Mouse (Mus musculus): Measurements from ENCODE around the gene Ckap4. TPM values are rescaled to one million over a fixed set of nuclear protein-coding genes. Genes with fewer than 3 reads are reported as not detected.

Ckap4 gene
- polyA plus RNA-seq (2015; fragmentation: Nextera tagmentation; extraction: Ambion mirVana), result 56.5 and 75.5 TPM in 2 replicates

DNA sequence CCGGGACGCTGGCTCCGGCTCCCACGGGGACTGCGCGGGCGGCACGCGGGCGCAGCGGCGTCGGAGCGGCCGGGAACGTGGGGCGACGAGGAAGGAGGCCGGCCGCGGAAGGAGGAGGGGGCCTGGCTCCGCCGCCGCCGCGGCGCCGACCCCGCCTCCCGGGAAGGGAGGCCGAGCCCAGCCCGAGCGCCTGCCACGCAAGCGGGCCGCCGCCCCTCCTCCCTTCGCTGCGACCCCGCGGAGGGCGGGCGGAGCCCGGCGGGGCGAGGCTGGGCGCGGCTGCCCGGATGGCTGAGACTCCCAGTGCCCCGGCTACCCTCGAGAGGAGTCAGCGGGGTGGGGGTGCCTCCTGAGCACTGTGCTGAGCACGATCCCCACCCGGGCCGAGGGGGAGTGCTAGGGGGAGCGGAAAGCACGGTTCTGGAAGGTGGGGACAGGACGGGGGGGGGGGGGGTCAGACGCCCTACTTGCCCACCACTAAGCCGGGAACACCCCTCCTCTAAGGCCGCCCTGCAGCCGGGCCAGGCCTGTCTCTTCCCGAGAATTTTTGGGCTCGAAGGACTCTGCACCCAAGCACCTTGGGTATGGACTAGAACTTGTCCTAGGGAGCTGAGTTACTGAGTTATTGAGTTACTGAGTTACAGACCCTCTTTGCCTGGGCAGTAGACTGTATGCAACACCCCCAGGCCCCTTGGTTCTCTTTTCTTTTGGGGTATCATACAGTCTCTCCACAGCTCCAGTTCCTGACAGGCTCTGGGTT lies at the start of gene Ckap4:
Ckap4 (minus strand) TSS at position 151 of the 760 bp plus-strand sequence.
- Histone ChIP-seq H3K4me2 (ENCODE audit: low read depth, low read length) (peak within 1 kb of the TSS; percentile 78), H3K4me1 (ENCODE audit: control insufficient read depth, insufficient read depth, low read length) (peaks cover 48% of the 10 kb centered on the region), H3K36me3 (ENCODE audit: control insufficient read depth, insufficient read depth) (peaks cover 3% of the 10 kb centered on the region), H3K9me3 (replicated peaks; ENCODE audit: control insufficient read depth, low read length) (no peaks in the 10 kb centered on the region), H3K9ac (ENCODE audit: low read length) (peak within 1 kb of the TSS; percentile 95), H3K4me3 (ENCODE audit: low read length) (peak within 1 kb of the TSS; percentile 79), H3K27ac (ENCODE audit: low read length) (peak within 1 kb of the TSS; percentile 95), H3K27me3 (ENCODE audit: control insufficient read depth, insufficient read depth, low read length) (no peaks in the 10 kb centered on the region)
- ATAC-seq (replicated peaks; ENCODE audit: extremely low read depth, insufficient read depth, low FRiP score), result peak; percentile 88
- under 1% methylated on average over 51 of the region's 64 CpGs for WGBS

DNA sequence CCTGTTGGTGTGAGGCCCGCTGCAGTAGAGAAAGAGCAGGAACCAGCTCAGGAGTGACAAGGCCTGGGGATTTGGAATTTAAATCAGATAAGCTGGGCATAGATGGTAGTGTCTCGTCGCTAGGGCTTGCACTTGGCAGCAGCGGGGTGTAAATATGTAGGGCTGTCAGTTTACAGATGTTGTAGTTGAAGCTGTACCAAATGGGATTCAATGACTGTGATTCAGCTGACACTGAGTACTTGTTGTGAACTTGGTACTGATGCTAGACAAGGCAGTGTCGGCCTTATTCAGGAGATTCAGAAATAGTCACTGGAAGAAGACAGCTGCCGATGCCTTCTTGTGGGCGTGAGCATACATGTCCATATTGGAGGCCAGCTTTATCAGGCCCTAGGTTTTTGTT lies 48.4 kb upstream of the Ckap4 start:
- no peak overlapping the region for H3K9ac ChIP-seq (ENCODE audit: low read length)
- no peaks in the 10 kb centered on the region for H3K27me3 ChIP-seq (ENCODE audit: control insufficient read depth, insufficient read depth, low read length)
- 49% methylated on average over 7 of the region's 7 CpGs for WGBS
- no peak for ATAC-seq (replicated peaks; ENCODE audit: extremely low read depth, insufficient read depth, low FRiP score)
- peaks cover 46% of the 10 kb centered on the region for H3K4me1 ChIP-seq (ENCODE audit: control insufficient read depth, insufficient read depth, low read length)
- H3K27ac ChIP-seq (ENCODE audit: low read length), result peak overlapping the region; percentile 52; the same call in 1 of the 2 replicates
- H3K9me3 ChIP-seq (replicated peaks; ENCODE audit: control insufficient read depth, low read length), result no peaks in the 10 kb centered on the region
- H3K4me3 ChIP-seq (ENCODE audit: low read length), result no peak overlapping the region
- H3K4me2 ChIP-seq (ENCODE audit: low read depth, low read length), result no peak overlapping the region
- no peaks in the 10 kb centered on the region for H3K36me3 ChIP-seq (ENCODE audit: control insufficient read depth, insufficient read depth)

DNA sequence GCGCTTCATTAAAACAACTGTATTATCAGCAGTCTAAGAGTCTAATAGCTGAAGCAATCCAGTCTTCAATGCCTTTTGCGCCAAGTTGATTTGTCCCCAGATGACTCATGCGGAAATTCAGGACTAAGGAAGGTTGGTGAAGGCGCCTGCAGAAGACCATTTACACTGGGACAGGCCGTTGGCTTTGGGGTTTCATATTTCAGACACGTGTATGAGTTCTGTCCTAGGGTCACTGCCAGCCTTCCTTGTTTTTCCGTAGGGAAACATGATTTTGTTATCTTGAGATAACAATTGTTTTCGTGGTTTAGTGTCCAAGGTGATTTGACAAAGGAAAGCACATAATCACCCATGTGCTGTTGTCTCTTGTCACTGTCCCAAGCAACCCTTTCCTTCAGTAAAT lies 47.3 kb upstream of the Ckap4 start:
- Histone ChIP-seq H3K4me2 (ENCODE audit: low read depth, low read length) (no peak overlapping the region), H3K4me1 (ENCODE audit: control insufficient read depth, insufficient read depth, low read length) (peaks cover 46% of the 10 kb centered on the region)

DNA sequence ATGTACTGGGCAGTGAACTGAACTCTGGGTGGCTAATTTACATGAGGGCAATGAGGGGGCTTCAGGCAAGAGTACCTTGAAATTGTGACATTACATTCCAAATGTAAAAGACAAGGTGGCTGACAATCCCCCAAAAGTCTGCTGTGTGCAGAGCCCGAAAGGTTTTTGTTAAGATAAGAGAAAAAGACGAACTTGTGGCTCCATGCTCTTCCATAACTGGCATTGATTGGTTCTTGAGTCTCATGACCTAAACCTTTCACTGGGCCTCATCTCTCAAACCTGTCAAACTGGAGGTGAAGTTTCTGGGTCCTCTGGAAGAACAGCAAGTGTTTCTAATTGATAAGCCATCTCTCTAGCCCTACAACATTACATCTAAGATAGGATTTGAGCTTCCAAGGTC lies 45.7 kb upstream of the Ckap4 start:
- no peak overlapping the region for H3K4me2 ChIP-seq (ENCODE audit: low read depth, low read length)

More for the DNA sequence above, 47.3 kb upstream of the Ckap4 start:
- ATAC-seq (replicated peaks; ENCODE audit: extremely low read depth, insufficient read depth, low FRiP score), result no peak
- H3K27me3 ChIP-seq (ENCODE audit: control insufficient read depth, insufficient read depth, low read length), result no peaks in the 10 kb centered on the region
- WGBS, result 32% methylated on average over 8 of the region's 8 CpGs
- no peaks in the 10 kb centered on the region for H3K9me3 ChIP-seq (replicated peaks; ENCODE audit: control insufficient read depth, low read length)
- no peak overlapping the region for H3K4me3 ChIP-seq (ENCODE audit: low read length)
- H3K9ac ChIP-seq (ENCODE audit: low read length), result no peak overlapping the region
- H3K27ac ChIP-seq (ENCODE audit: low read length), result no peak overlapping the region
- H3K36me3 ChIP-seq (ENCODE audit: control insufficient read depth, insufficient read depth), result no peaks in the 10 kb centered on the region

DNA sequence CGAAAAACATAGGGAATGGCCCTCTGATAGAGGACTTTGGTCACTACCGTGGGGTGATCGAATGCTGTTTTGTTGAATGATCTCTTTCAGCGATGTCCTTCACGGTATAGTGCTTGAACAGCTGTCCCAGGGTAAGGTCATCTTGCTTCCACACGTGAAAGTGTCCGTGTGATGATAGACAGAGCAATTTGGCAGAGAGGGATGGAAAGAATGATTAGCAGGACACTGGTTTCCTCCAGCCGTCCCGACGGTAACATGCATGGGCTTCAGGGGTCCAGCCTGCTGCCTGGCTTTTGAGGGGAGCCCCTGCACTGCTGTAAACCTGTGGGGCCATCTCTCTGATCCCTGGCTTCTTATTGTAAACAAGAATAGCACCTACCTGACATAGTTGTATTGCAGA lies 44.9 kb upstream of the Ckap4 start:
- no peaks in the 10 kb centered on the region for H3K36me3 ChIP-seq (ENCODE audit: control insufficient read depth, insufficient read depth)
- H3K9ac ChIP-seq (ENCODE audit: low read length), result no peak overlapping the region
- no peaks in the 10 kb centered on the region for H3K27me3 ChIP-seq (ENCODE audit: control insufficient read depth, insufficient read depth, low read length)
- peaks cover 36% of the 10 kb centered on the region for H3K4me1 ChIP-seq (ENCODE audit: control insufficient read depth, insufficient read depth, low read length)
- no peak for ATAC-seq (replicated peaks; ENCODE audit: extremely low read depth, insufficient read depth, low FRiP score)
- H3K4me2 ChIP-seq (ENCODE audit: low read depth, low read length), result peak overlapping the region; percentile 95; the same call in 1 of the 2 replicates
- 54% methylated on average over 10 of the region's 10 CpGs for WGBS
- no peak overlapping the region for H3K4me3 ChIP-seq (ENCODE audit: low read length)
- no peak overlapping the region for H3K27ac ChIP-seq (ENCODE audit: low read length)
- H3K9me3 ChIP-seq (replicated peaks; ENCODE audit: control insufficient read depth, low read length), result no peaks in the 10 kb centered on the region

More for the DNA sequence above, 45.7 kb upstream of the Ckap4 start:
- no peaks in the 10 kb centered on the region for H3K27me3 ChIP-seq (ENCODE audit: control insufficient read depth, insufficient read depth, low read length)
- H3K4me1 ChIP-seq (ENCODE audit: control insufficient read depth, insufficient read depth, low read length), result peaks cover 37% of the 10 kb centered on the region
- no peaks in the 10 kb centered on the region for H3K9me3 ChIP-seq (replicated peaks; ENCODE audit: control insufficient read depth, low read length)
- ATAC-seq (replicated peaks; ENCODE audit: extremely low read depth, insufficient read depth, low FRiP score), result no peak
- H3K27ac ChIP-seq (ENCODE audit: low read length), result no peak overlapping the region
- WGBS, result 64% methylated on average over 2 of the region's 2 CpGs
- H3K4me3 ChIP-seq (ENCODE audit: low read length), result no peak overlapping the region
- no peaks in the 10 kb centered on the region for H3K36me3 ChIP-seq (ENCODE audit: control insufficient read depth, insufficient read depth)
- no peak overlapping the region for H3K9ac ChIP-seq (ENCODE audit: low read length)

DNA sequence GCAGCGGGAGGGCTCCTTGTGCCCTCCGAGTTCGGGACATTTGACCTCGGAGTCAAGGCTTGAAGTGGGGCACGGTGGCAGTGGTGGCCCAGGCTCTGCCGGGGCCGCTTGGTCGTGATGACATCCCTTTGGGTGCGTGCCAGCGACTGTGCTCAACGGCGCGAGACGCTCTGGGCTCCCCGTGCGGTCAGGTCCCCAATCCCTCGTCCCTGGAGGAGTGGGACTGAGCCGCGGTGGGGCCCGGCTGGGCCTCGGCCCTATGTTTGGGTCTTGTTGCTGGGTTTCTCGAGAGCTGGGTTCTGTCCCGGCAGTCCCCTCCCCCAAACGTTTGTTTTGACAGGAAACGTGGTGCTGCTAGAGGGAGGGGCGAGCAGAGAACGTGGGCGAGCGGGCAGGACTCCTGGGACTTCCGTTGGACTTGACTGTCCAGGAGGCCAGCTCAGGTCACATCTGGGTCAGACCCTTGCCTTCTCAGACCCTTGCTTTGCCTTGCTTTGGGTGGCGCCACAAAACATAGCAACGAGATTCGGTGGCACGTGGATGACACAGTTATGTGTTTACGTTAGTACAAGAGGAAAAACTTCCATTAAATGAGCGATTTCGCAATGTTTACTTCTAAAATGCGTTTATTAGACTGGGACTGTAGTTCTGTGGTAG lies 43.3 kb upstream of the Ckap4 start:
- Histone ChIP-seq H3K27me3 (ENCODE audit: control insufficient read depth, insufficient read depth, low read length) (no peaks in the 10 kb centered on the region), H3K27ac (ENCODE audit: low read length) (peak overlapping the region; percentile 91), H3K9ac (ENCODE audit: low read length) (peak overlapping the region; percentile 84), H3K36me3 (ENCODE audit: control insufficient read depth, insufficient read depth) (no peaks in the 10 kb centered on the region), H3K9me3 (replicated peaks; ENCODE audit: control insufficient read depth, low read length) (no peaks in the 10 kb centered on the region), H3K4me2 (ENCODE audit: low read depth, low read length) (peak overlapping the region; percentile 95), H3K4me3 (ENCODE audit: low read length) (peak overlapping the region; percentile 92), H3K4me1 (ENCODE audit: control insufficient read depth, insufficient read depth, low read length) (peaks cover 31% of the 10 kb centered on the region)
- peak; percentile 59 for ATAC-seq (replicated peaks; ENCODE audit: extremely low read depth, insufficient read depth, low FRiP score)
- 2% methylated on average over 38 of the region's 38 CpGs for WGBS

DNA sequence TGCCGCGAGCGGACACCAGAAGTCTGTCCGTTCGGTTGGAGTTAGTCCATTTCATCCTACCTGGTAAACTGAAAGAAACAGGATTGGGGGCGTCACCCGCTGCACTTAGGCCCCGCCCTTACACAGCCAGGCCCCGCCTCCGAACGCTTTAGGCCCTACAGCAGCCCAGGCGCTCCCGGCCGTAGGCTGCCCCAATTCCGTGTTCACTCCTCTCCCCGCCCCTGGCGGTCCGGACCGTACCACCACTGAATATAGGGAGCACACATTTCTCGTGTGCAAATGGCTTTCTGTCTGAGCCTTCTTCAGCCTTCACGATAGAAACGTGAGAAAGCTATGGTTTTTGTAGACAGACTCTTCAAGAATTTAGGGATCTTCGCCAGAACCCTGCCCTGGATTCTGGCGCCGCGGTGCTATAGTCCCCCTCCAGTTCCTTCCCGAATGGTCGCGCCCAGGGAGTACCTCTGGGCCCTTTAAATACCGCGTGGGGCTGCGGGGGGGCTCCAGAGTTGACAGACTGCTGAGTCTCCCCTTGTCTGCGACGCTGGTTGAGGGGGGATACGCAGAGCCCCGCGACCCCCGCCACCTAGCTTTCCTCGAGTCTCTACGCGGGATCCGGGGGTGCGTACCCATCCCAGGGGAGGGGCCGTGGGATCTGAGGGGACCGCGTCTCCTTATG lies 42.7 kb upstream of the Ckap4 start, which contains the start of gene Tcp11l2:
Tcp11l2 (plus strand) TSS at position 232 of the 676 bp plus-strand sequence.
- peak within 1 kb of the TSS; percentile 91 for H3K27ac ChIP-seq (ENCODE audit: low read length)
- ATAC-seq (replicated peaks; ENCODE audit: extremely low read depth, insufficient read depth, low FRiP score), result peak; percentile 98
- H3K27me3 ChIP-seq (ENCODE audit: control insufficient read depth, insufficient read depth, low read length), result no peaks in the 10 kb centered on the region
- H3K4me1 ChIP-seq (ENCODE audit: control insufficient read depth, insufficient read depth, low read length), result peaks cover 25% of the 10 kb centered on the region
- peak within 1 kb of the TSS; percentile 92 for H3K4me3 ChIP-seq (ENCODE audit: low read length)
- no peaks in the 10 kb centered on the region for H3K9me3 ChIP-seq (replicated peaks; ENCODE audit: control insufficient read depth, low read length)
- H3K4me2 ChIP-seq (ENCODE audit: low read depth, low read length), result peak within 1 kb of the TSS; percentile 95
- H3K36me3 ChIP-seq (ENCODE audit: control insufficient read depth, insufficient read depth), result no peaks in the 10 kb centered on the region
- peak within 1 kb of the TSS; percentile 84 for H3K9ac ChIP-seq (ENCODE audit: low read length)
- WGBS, result under 1% methylated on average over 46 of the region's 46 CpGs

DNA sequence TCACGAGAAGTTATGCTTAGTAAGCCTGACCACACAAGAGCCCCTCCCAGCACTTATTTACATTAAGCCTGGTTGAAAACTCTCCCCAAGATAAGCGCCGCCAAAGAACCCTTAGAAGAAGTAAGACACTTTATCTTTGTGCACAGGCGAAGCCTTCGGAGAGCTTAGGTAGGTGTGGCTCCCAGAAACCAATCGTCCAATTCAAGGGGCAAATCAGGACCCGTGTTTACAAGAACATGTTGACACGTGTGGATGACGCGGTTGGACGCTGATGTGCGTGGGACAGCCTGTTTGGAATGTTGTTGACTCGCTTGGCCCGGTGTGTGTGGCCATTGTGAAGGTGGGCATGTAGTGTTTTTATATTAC lies 42.1 kb upstream of the Ckap4 start:
- peak overlapping the region; percentile 40; the same call in 1 of the 2 replicates for H3K27ac ChIP-seq (ENCODE audit: low read length)
- H3K4me2 ChIP-seq (ENCODE audit: low read depth, low read length), result peak overlapping the region; percentile 95
- H3K9me3 ChIP-seq (replicated peaks; ENCODE audit: control insufficient read depth, low read length), result no peaks in the 10 kb centered on the region
- WGBS, result under 1% methylated on average over 14 of the region's 14 CpGs
- peak; percentile 66 for ATAC-seq (replicated peaks; ENCODE audit: extremely low read depth, insufficient read depth, low FRiP score)
- peak overlapping the region; percentile 35 for H3K9ac ChIP-seq (ENCODE audit: low read length)
- H3K36me3 ChIP-seq (ENCODE audit: control insufficient read depth, insufficient read depth), result no peaks in the 10 kb centered on the region
- no peaks in the 10 kb centered on the region for H3K27me3 ChIP-seq (ENCODE audit: control insufficient read depth, insufficient read depth, low read length)
- peaks cover 19% of the 10 kb centered on the region for H3K4me1 ChIP-seq (ENCODE audit: control insufficient read depth, insufficient read depth, low read length)
- peak overlapping the region; percentile 92 for H3K4me3 ChIP-seq (ENCODE audit: low read length)

Measured in heart, embryonic 16.5 days (tissue).